Mouse (Mus musculus) neural tube, embryonic 13.5 days (tissue): ENCODE results near the gene Pole4. TPM values are rescaled to one million over a fixed set of nuclear protein-coding genes. Genes with fewer than 3 reads are reported as not detected.

Experiments
- ATAC-seq: fragments of 200-750 bp; cut with Nextera tagmentation; 2 replicates; pipeline ENCODE4 v1.8.0; 2017; ENCODE audit warnings: low read depth, mild to moderate bottlenecking, moderate TSS enrichment, moderate library complexity
- H3K27ac ChIP-seq: fragments of 300-500 bp; sonication (generic); replicated peaks from 2 replicates; pipeline ENCODE4 v1.5.1; 2015; ENCODE audit warnings: moderate library complexity, mild to moderate bottlenecking, inconsistent platforms
- H3K27me3 ChIP-seq: fragments of 300-500 bp; sonication (generic); 2 replicates; pipeline ENCODE4 v1.6.1; 2015; ENCODE audit warnings: mild to moderate bottlenecking, inconsistent platforms
- H3K36me3 ChIP-seq: fragments of 300-500 bp; sonication (generic); 2 replicates; pipeline ENCODE4 v1.6.1; 2015; ENCODE audit warnings: mild to moderate bottlenecking, inconsistent platforms
- H3K4me1 ChIP-seq: fragments of 300-500 bp; sonication (generic); replicated peaks from 2 replicates; pipeline ENCODE4 v1.6.1; 2015; ENCODE audit warnings: inconsistent platforms
- H3K4me2 ChIP-seq: fragments of 300-500 bp; sonication (generic); 2 replicates; pipeline ENCODE4 v1.6.1; 2015; ENCODE audit warnings: inconsistent platforms, mild to moderate bottlenecking, moderate library complexity
- H3K4me3 ChIP-seq: fragments of 300-500 bp; sonication (generic); 2 replicates; pipeline ENCODE4 v1.5.1; 2015; ENCODE audit warnings: mild to moderate bottlenecking, inconsistent platforms
- H3K9ac ChIP-seq: fragments of 300-500 bp; sonication (generic); 2 replicates; pipeline ENCODE4 v1.6.1; 2015; ENCODE audit warnings: moderate library complexity, mild to moderate bottlenecking, inconsistent platforms
- H3K9me3 ChIP-seq: fragments of 300-500 bp; sonication (generic); 2 replicates; pipeline ENCODE4 v1.6.1; 2016; ENCODE audit warnings: inconsistent platforms
- WGBS: fragments of 180-500 bp; shearing (Covaris S2); methylation state at CpG from one replicate; pipeline ENCODE4 v1.1.7; 2015; 5-methylcytosine and 5-hydroxymethylcytosine counted together
- polyA plus RNA-seq: library from polyadenylated mRNA; unstranded; fragments of >200 nt; fragmentation: Nextera tagmentation; extraction: Ambion mirVana; gene quantifications from 2 replicates; pipeline ENCODE4 v1.2.1, GENCODE M21; 2015

The Pole4 gene
- polyA plus RNA-seq, 1 experiment from 2014 or later = 121 TPM

GRCm38 (mm10) chr6:82603665-82604064 is 101.5 kb downstream of the Pole4 start:
- Histone ChIP-seq H3K4me3 (no peak overlapping the region), H3K9me3 (no peaks in the 10 kb centered on the region), H3K36me3 (no peaks in the 10 kb centered on the region), H3K9ac (no peak overlapping the region), H3K4me2 (no peak overlapping the region), H3K4me1 (no peaks in the 10 kb centered on the region; the same call in 1 of the 2 replicates), H3K27ac (no peak overlapping the region), H3K27me3 (no peaks in the 10 kb centered on the region)
- 55% methylated on average over 2 of the region's 2 CpGs for WGBS
- peak; percentile 56; the same call in 1 of the 2 replicates for ATAC-seq

GRCm38 (mm10) chr6:82603228-82603627 is 101.9 kb downstream of the Pole4 start:
- no peak overlapping the region for H3K9ac ChIP-seq
- no peak overlapping the region for H3K27ac ChIP-seq
- H3K27me3 ChIP-seq = no peaks in the 10 kb centered on the region
- H3K4me3 ChIP-seq = no peak overlapping the region
- H3K9me3 ChIP-seq = no peaks in the 10 kb centered on the region
- no peaks in the 10 kb centered on the region for H3K36me3 ChIP-seq
- ATAC-seq = 0 out of 2 replicates have a peak, but pooled peaks have one; percentile 19
- no peaks in the 10 kb centered on the region; the same call in 1 of the 2 replicates for H3K4me1 ChIP-seq
- WGBS = 73% methylated on average over 9 of the region's 9 CpGs
- H3K4me2 ChIP-seq = no peak overlapping the region

GRCm38 (mm10) chr6:82595461-82596090 is 109.6 kb downstream of the Pole4 start:
- ATAC-seq = 0 out of 2 replicates have a peak, but pooled peaks have one; percentile 50
- Histone ChIP-seq H3K4me1 (peaks cover 16% of the 10 kb centered on the region), H3K4me3 (no peak overlapping the region), H3K36me3 (no peaks in the 10 kb centered on the region), H3K27ac (peak overlapping the region; percentile 67), H3K4me2 (no peak overlapping the region), H3K9ac (no peak overlapping the region), H3K27me3 (no peaks in the 10 kb centered on the region), H3K9me3 (no peaks in the 10 kb centered on the region)
- 47% methylated on average over 8 of the region's 8 CpGs for WGBS

DNA sequence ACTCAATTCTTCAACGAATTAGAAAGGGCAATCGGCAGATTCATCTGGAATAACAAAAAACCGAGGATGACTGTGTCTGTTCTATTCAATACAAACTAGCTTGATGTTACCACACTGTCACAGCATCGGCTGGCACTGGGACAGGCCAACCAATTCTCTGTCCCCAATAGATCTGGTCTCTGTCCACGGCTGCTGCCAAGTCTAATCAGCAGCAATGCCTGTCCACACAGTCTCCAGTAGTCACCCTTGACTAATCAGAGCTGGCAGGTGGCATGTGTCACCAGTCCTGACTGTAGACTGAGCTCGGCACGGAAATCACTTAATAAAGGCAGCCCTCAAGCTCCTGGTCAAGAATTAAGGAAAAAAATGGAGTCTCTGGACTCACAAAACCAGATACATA is 115.8 kb downstream of the Pole4 start:
- ATAC-seq = no peak
- Histone ChIP-seq H3K27ac (no peak overlapping the region), H3K27me3 (no peaks in the 10 kb centered on the region), H3K9ac (no peak overlapping the region), H3K4me3 (no peak overlapping the region), H3K36me3 (no peaks in the 10 kb centered on the region), H3K4me2 (no peak overlapping the region), H3K4me1 (no peaks in the 10 kb centered on the region), H3K9me3 (no peaks in the 10 kb centered on the region)
- 88% methylated on average over 7 of the region's 7 CpGs for WGBS

- no peak overlapping the region for H3K4me2 ChIP-seq
- H3K9me3 ChIP-seq = peaks cover 3% of the 10 kb centered on the region; the same call in 1 of the 2 replicates
- no peaks in the 10 kb centered on the region for H3K4me1 ChIP-seq
- no peak for ATAC-seq
- H3K9ac ChIP-seq = no peak overlapping the region
- H3K27me3 ChIP-seq = no peaks in the 10 kb centered on the region
- H3K27ac ChIP-seq = no peak overlapping the region
- H3K4me3 ChIP-seq = no peak overlapping the region
- no peaks in the 10 kb centered on the region for H3K36me3 ChIP-seq
- 59% methylated on average over 6 of the region's 6 CpGs for WGBS
These were observed 119.8 kb downstream of the Pole4 start for GRCm38 (mm10) chr6:82585396-82585795.

- Histone ChIP-seq H3K4me1 (no peaks in the 10 kb centered on the region), H3K36me3 (no peaks in the 10 kb centered on the region), H3K27ac (no peak overlapping the region), H3K27me3 (no peaks in the 10 kb centered on the region), H3K4me2 (no peak overlapping the region), H3K9me3 (no peaks in the 10 kb centered on the region), H3K4me3 (no peak overlapping the region), H3K9ac (no peak overlapping the region)
- WGBS = 91% methylated on average over 5 of the region's 5 CpGs
- ATAC-seq = no peak
These were observed 129.7 kb downstream of the Pole4 start for GRCm38 (mm10) chr6:82575445-82575844.

Other genes starting within 250 kb of the Pole4 start
- gene Hk2, start 69.1 kb upstream of the Pole4 start, polyA plus RNA-seq = 3.6 TPM in 2 replicates
- 20.5 and 22.3 TPM in 2 replicates for gene Sema4f, start 234.4 kb upstream of the Pole4 start, polyA plus RNA-seq
- not detected in 2 replicates for gene M1ap, start 241.5 kb upstream of the Pole4 start, polyA plus RNA-seq